Mouse (Mus musculus) heart, adult 2 months (tissue): ENCODE results near the gene Rd3.

ENCODE experiments used
- CTCF ChIP-seq: fragments of 200-600 bp; IDR thresholded peaks from 2 replicates; pipeline ENCODE4 v1.8.1; 2022; ENCODE audit warnings: antibody characterized with exemption, mild to moderate bottlenecking, moderate library complexity
- EP300 ChIP-seq: fragments of 200-500 bp; IDR thresholded peaks from 2 replicates; pipeline ENCODE4 v1.6.1; 2011; ENCODE audit warnings: low read depth, low read length, control low read depth; ENCODE audit not compliant: insufficient read depth
- POLR2A ChIP-seq: fragments of 200-500 bp; IDR thresholded peaks from 2 replicates; pipeline ENCODE4 v1.6.1; 2011; ENCODE audit warnings: mild to moderate bottlenecking, low read depth, low read length, control low read depth; ENCODE audit not compliant: insufficient read depth

DNA sequence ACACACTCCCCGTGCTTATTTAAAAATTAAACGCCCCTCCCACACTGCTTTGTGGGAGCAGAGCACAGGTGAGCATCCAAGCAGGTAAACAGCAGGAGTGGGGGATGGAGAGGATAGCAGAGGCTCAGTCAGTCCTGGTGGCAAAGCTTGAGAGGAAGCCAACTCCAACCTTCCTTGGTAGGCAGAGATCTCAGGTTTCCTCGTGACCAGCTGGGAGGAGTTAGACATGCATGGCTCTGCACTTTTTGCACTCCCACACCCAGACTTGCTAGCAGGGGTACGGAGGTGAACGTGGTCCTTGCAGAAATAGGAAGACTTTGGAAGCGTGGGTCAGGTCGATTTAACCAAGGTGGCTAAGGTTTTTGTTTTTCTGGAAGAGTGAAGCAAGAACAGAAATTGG is 48.8 kb upstream of the Rd3 start:
- TF ChIP-seq CTCF: no peak
- TF ChIP-seq POLR2A: no peak
- TF ChIP-seq EP300: no peak
